Mouse (Mus musculus) heart, embryonic 15.5 days (tissue): ENCODE measurements around the gene Prcc. TPM values are rescaled to one million over a fixed set of nuclear protein-coding genes. Genes with fewer than 3 reads are reported as not detected.
A peak's percentile ranks its signal among the peaks of the same experiment; 100 is the strongest.

Experiments
- ATAC-seq: fragments of 200-750 bp; cut with Nextera tagmentation; replicated peaks from 2 replicates; pipeline ENCODE4 v1.8.0; 2017; ENCODE audit warnings: low read depth, moderate TSS enrichment; ENCODE audit not compliant: insufficient number of reproducible peaks, insufficient read depth, low FRiP score
- H3K27ac ChIP-seq: fragments of 300-500 bp; sonication (generic); 2 replicates; pipeline ENCODE4 v1.5.1; 2015; ENCODE audit warnings: mild to moderate bottlenecking, inconsistent platforms
- H3K27me3 ChIP-seq: fragments of 300-500 bp; sonication (generic); 2 replicates; pipeline ENCODE4 v1.6.1; 2015; ENCODE audit warnings: inconsistent platforms
- H3K36me3 ChIP-seq: fragments of 300-500 bp; sonication (generic); 2 replicates; pipeline ENCODE4 v1.6.1; 2015; ENCODE audit warnings: mild to moderate bottlenecking, inconsistent platforms
- H3K4me1 ChIP-seq: fragments of 300-500 bp; sonication (generic); replicated peaks from 2 replicates; pipeline ENCODE4 v1.6.1; 2015; ENCODE audit warnings: inconsistent platforms
- H3K4me2 ChIP-seq: fragments of 300-500 bp; sonication (generic); 2 replicates; pipeline ENCODE4 v1.6.1; 2015; ENCODE audit warnings: inconsistent platforms, mild to moderate bottlenecking, moderate library complexity
- H3K4me3 ChIP-seq: fragments of 300-500 bp; sonication (generic); 2 replicates; pipeline ENCODE4 v1.5.1; 2015; ENCODE audit warnings: mild to moderate bottlenecking, inconsistent platforms
- H3K9ac ChIP-seq: fragments of 300-500 bp; sonication (generic); 2 replicates; pipeline ENCODE4 v1.6.1; 2015; ENCODE audit warnings: mild to moderate bottlenecking, inconsistent platforms
- H3K9me3 ChIP-seq: fragments of 300-500 bp; sonication (generic); replicated peaks from 2 replicates; pipeline ENCODE4 v1.6.1; 2016; ENCODE audit warnings: inconsistent platforms
- WGBS: fragments of 180-500 bp; shearing (Covaris S2); methylation state at CpG from one replicate; pipeline ENCODE4 v1.1.7; 2015; ENCODE audit warnings: mixed read lengths; 5-methylcytosine and 5-hydroxymethylcytosine counted together
- polyA plus RNA-seq: library from polyadenylated mRNA; unstranded; fragments of >200 nt; fragmentation: Nextera tagmentation; extraction: Ambion mirVana; gene quantifications from 2 replicates; pipeline ENCODE4 v1.2.1, GENCODE M21; 2015

Gene Prcc
- polyA plus RNA-seq, 1 experiment from 2014 or later = 11.3 TPM

- Histone ChIP-seq H3K4me2 (no peak overlapping the region), H3K27me3 (no peaks in the 10 kb centered on the region), H3K4me1 (peaks cover 8% of the 10 kb centered on the region), H3K36me3 (peaks cover 53% of the 10 kb centered on the region), H3K27ac (no peak overlapping the region), H3K4me3 (no peak overlapping the region), H3K9me3 (no peaks in the 10 kb centered on the region), H3K9ac (no peak overlapping the region)
- 85% methylated on average over 1 of the region's 1 CpGs for WGBS
- ATAC-seq = no peak
These were observed 33.1 kb upstream of the Prcc start for GRCm38 (mm10) chr3:87918551-87918950.

GRCm38 (mm10) chr3:87916990-87917389, 31.6 kb upstream of the Prcc start:
- WGBS = 93% methylated on average over 1 of the region's 1 CpGs
- H3K4me1 ChIP-seq = peaks cover 8% of the 10 kb centered on the region
- no peaks in the 10 kb centered on the region for H3K9me3 ChIP-seq
- H3K36me3 ChIP-seq = peaks cover 40% of the 10 kb centered on the region
- ATAC-seq = no peak
- H3K27me3 ChIP-seq = no peaks in the 10 kb centered on the region
- no peak overlapping the region for H3K4me3 ChIP-seq
- no peak overlapping the region for H3K27ac ChIP-seq
- H3K9ac ChIP-seq = no peak overlapping the region
- H3K4me2 ChIP-seq = no peak overlapping the region

- Histone ChIP-seq H3K4me2 (no peak overlapping the region), H3K9me3 (no peaks in the 10 kb centered on the region), H3K36me3 (peaks cover 38% of the 10 kb centered on the region), H3K9ac (no peak overlapping the region), H3K4me1 (peaks cover 24% of the 10 kb centered on the region), H3K4me3 (no peak overlapping the region), H3K27ac (no peak overlapping the region), H3K27me3 (no peaks in the 10 kb centered on the region)
- ATAC-seq = no peak
- WGBS = 89% methylated on average over 10 of the region's 10 CpGs
These were observed 28.5 kb upstream of the Prcc start for GRCm38 (mm10) chr3:87913891-87914290.

GRCm38 (mm10) chr3:87913491-87913890, 28.1 kb upstream of the Prcc start:
- H3K27ac ChIP-seq = no peak overlapping the region
- no peak for ATAC-seq
- no peak overlapping the region for H3K4me2 ChIP-seq
- H3K36me3 ChIP-seq = peaks cover 38% of the 10 kb centered on the region
- no peak overlapping the region for H3K4me3 ChIP-seq
- 83% methylated on average over 7 of the region's 7 CpGs for WGBS
- no peak overlapping the region for H3K9ac ChIP-seq
- H3K9me3 ChIP-seq = no peaks in the 10 kb centered on the region
- H3K27me3 ChIP-seq = no peaks in the 10 kb centered on the region
- H3K4me1 ChIP-seq = peaks cover 27% of the 10 kb centered on the region

- ATAC-seq = peak; percentile 15
- Histone ChIP-seq H3K4me2 (peak overlapping the region; percentile 78), H3K4me3 (peak overlapping the region; percentile 52), H3K36me3 (peaks cover 21% of the 10 kb centered on the region), H3K27ac (peak overlapping the region; percentile 97), H3K9me3 (no peaks in the 10 kb centered on the region), H3K27me3 (no peaks in the 10 kb centered on the region), H3K9ac (peak overlapping the region; percentile 53), H3K4me1 (peaks cover 38% of the 10 kb centered on the region)
- WGBS = 11% methylated on average over 12 of the region's 12 CpGs
These were observed 25.2 kb upstream of the Prcc start for GRCm38 (mm10) chr3:87910573-87911141.

- no peak for ATAC-seq
- WGBS = 17% methylated on average over 4 of the region's 4 CpGs
- peak overlapping the region; percentile 78 for H3K4me2 ChIP-seq
- H3K36me3 ChIP-seq = peaks cover 13% of the 10 kb centered on the region
- peak overlapping the region; percentile 53 for H3K9ac ChIP-seq
- H3K4me3 ChIP-seq = peak overlapping the region; percentile 52
- no peaks in the 10 kb centered on the region for H3K27me3 ChIP-seq
- no peaks in the 10 kb centered on the region for H3K9me3 ChIP-seq
- H3K27ac ChIP-seq = peak overlapping the region; percentile 97
- peaks cover 38% of the 10 kb centered on the region for H3K4me1 ChIP-seq
These were observed 24.5 kb upstream of the Prcc start for GRCm38 (mm10) chr3:87909874-87910273.

- no peak overlapping the region for H3K9ac ChIP-seq
- peaks cover 8% of the 10 kb centered on the region; the same call in 1 of the 2 replicates for H3K36me3 ChIP-seq
- H3K9me3 ChIP-seq = no peaks in the 10 kb centered on the region
- no peak overlapping the region; the same call in 1 of the 2 replicates for H3K4me3 ChIP-seq
- no peaks in the 10 kb centered on the region for H3K27me3 ChIP-seq
- no peak for ATAC-seq
- peak overlapping the region; percentile 78 for H3K4me2 ChIP-seq
- peak overlapping the region; percentile 97 for H3K27ac ChIP-seq
- 91% methylated on average over 2 of the region's 2 CpGs for WGBS
- peaks cover 38% of the 10 kb centered on the region for H3K4me1 ChIP-seq
These were observed 24.0 kb upstream of the Prcc start for GRCm38 (mm10) chr3:87909381-87909780.

GRCm38 (mm10) chr3:87907906-87908305, 22.5 kb upstream of the Prcc start:
- no peaks in the 10 kb centered on the region for H3K27me3 ChIP-seq
- peak overlapping the region; percentile 78 for H3K4me2 ChIP-seq
- peaks cover 38% of the 10 kb centered on the region for H3K4me1 ChIP-seq
- H3K4me3 ChIP-seq = peak overlapping the region; percentile 96
- no peak for ATAC-seq
- whole genome bisulfite sequencing = 0% methylated on average over 1 of the region's 1 CpGs
- H3K9me3 ChIP-seq = no peaks in the 10 kb centered on the region
- peak overlapping the region; percentile 98 for H3K9ac ChIP-seq
- H3K36me3 ChIP-seq = no peaks in the 10 kb centered on the region
- H3K27ac ChIP-seq = peak overlapping the region; percentile 97

GRCm38 (mm10) chr3:87906981-87907857, 21.8 kb upstream of the Prcc start:
- H3K27ac ChIP-seq = peak overlapping the region; percentile 97
- H3K36me3 ChIP-seq = no peaks in the 10 kb centered on the region
- H3K4me2 ChIP-seq = peak overlapping the region; percentile 78
- peaks cover 38% of the 10 kb centered on the region for H3K4me1 ChIP-seq
- no peaks in the 10 kb centered on the region for H3K27me3 ChIP-seq
- no peaks in the 10 kb centered on the region for H3K9me3 ChIP-seq
- under 1% methylated on average over 27 of the region's 27 CpGs for WGBS
- peak overlapping the region; percentile 96 for H3K4me3 ChIP-seq
- no peak for ATAC-seq
- peak overlapping the region; percentile 98 for H3K9ac ChIP-seq

- H3K4me2 ChIP-seq = peak overlapping the region; percentile 78
- H3K4me1 ChIP-seq = peaks cover 38% of the 10 kb centered on the region
- no peaks in the 10 kb centered on the region for H3K27me3 ChIP-seq
- peak overlapping the region; percentile 96 for H3K4me3 ChIP-seq
- no peaks in the 10 kb centered on the region for H3K9me3 ChIP-seq
- whole genome bisulfite sequencing = under 1% methylated on average over 25 of the region's 47 CpGs
- ATAC-seq = 0 out of 2 replicates have a peak, but pooled peaks have one; percentile 12
- no peaks in the 10 kb centered on the region for H3K36me3 ChIP-seq
- H3K9ac ChIP-seq = peak overlapping the region; percentile 98
- H3K27ac ChIP-seq = peak overlapping the region; percentile 97
These were observed 21.2 kb upstream of the Prcc start for GRCm38 (mm10) chr3:87906601-87906980.

- no peaks in the 10 kb centered on the region for H3K27me3 ChIP-seq
- H3K9me3 ChIP-seq = no peaks in the 10 kb centered on the region
- WGBS = under 1% methylated on average over 57 of the region's 57 CpGs
- peaks cover 34% of the 10 kb centered on the region for H3K4me1 ChIP-seq
- peak within 1 kb of the TSS; percentile 97 for H3K27ac ChIP-seq
- ATAC-seq = peak; percentile 93
- peak within 1 kb of the TSS; percentile 98 for H3K9ac ChIP-seq
- H3K4me2 ChIP-seq = peak within 1 kb of the TSS; percentile 78
- H3K4me3 ChIP-seq = peak within 1 kb of the TSS; percentile 96
- no peaks in the 10 kb centered on the region for H3K36me3 ChIP-seq
These were observed 20.6 kb upstream of the Prcc start, which contains the start of gene Hdgf for GRCm38 (mm10) chr3:87905880-87906485. Gene Hdgf, plus strand, starts transcription at chr3:87906321.
